Mouse (Mus musculus): ENCODE results near the gene Slc10a7. TPM values are rescaled to one million over a fixed set of nuclear protein-coding genes. Genes with fewer than 3 reads are reported as not detected.

The Slc10a7 gene
- polyA plus RNA-seq, 1 experiment from 2014 or later, result 9.5 TPM

- Histone ChIP-seq H3K36me3 (no peaks in the 10 kb centered on the region), H3K27me3 (ENCODE audit: low read depth, poor library complexity, severe bottlenecking) (no peaks in the 10 kb centered on the region), H3K27ac (no peak overlapping the region), H3K4me3 (no peak overlapping the region), H3K4me1 (peaks cover 28% of the 10 kb centered on the region), H3K9me3 (replicated peaks) (0 out of 2 replicates have a peak, but pooled peaks cover 2% of the 10 kb centered on the region)
- DNase-seq (ENCODE audit: low spot score), result no peak
- 77% methylated on average over 17 of the region's 17 CpGs for WGBS
Observed at GRCm38 (mm10) chr8:78634523-78635240, 125.5 kb downstream of the Slc10a7 start.

DNA sequence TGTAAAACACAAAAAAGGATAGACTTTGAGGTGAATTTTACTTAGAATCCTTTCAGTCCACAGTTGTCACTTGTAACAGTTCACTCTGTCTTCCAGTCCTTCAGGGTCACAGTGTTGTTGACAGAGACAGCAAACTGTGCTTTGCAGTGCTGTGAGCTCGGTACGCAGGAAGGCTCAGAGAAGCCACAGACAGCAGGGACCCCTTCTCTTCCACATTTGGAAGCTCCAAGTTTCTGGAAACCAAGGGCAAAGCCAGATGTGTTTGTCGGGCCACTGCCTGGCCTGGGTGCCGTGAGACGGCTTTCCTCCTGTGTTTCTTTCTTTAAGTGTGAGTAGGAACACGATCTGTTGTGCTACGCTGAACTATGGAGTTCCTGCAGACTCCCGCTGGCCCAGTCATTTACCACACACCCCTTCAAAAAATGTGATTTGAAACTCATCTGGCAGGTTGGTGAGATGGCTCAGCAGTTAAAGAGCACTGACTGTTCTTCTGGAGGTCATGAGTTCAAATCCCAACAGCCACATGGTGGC, 126.2 kb downstream of the Slc10a7 start:
- H3K27ac ChIP-seq, result no peak overlapping the region
- H3K27me3 ChIP-seq (ENCODE audit: low read depth, poor library complexity, severe bottlenecking), result no peaks in the 10 kb centered on the region
- H3K36me3 ChIP-seq, result no peaks in the 10 kb centered on the region
- H3K4me1 ChIP-seq, result peaks cover 26% of the 10 kb centered on the region
- 85% methylated on average over 8 of the region's 8 CpGs for WGBS
- DNase-seq (ENCODE audit: low spot score), result no peak
- 0 out of 2 replicates have a peak, but pooled peaks cover 2% of the 10 kb centered on the region for H3K9me3 ChIP-seq (replicated peaks)
- no peak overlapping the region for H3K4me3 ChIP-seq

DNA sequence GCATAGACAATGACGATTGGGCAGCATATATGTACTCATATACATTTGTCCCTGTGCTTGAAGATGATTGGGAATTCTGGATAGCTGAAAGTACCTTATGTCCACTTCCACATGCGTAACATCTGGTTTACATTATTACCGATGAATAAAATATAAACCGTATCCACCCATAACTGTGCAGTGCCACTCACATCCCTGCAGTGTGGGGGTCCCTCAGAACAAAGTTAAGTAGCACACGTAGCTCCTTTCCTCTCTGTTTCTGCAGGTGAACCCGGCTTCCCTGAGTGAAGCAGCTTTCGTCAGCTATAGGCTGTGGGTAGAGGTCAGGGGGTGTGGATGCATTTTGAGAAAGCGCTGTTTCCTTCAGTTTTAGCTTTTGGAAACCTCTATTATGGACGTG, 132.8 kb downstream of the Slc10a7 start:
- WGBS, result 84% methylated on average over 9 of the region's 9 CpGs
- H3K4me3 ChIP-seq, result no peak overlapping the region
- 0 out of 2 replicates have a peak overlapping the region, but pooled peaks have one; percentile 19 for H3K27ac ChIP-seq
- DNase-seq (ENCODE audit: low spot score), result no peak
- 0 out of 2 replicates have a peak, but pooled peaks cover 2% of the 10 kb centered on the region for H3K9me3 ChIP-seq (replicated peaks)
- peaks cover 5% of the 10 kb centered on the region; the same call in 1 of the 2 replicates for H3K36me3 ChIP-seq
- peaks cover 11% of the 10 kb centered on the region for H3K4me1 ChIP-seq
- no peaks in the 10 kb centered on the region for H3K27me3 ChIP-seq (ENCODE audit: low read depth, poor library complexity, severe bottlenecking)

DNA sequence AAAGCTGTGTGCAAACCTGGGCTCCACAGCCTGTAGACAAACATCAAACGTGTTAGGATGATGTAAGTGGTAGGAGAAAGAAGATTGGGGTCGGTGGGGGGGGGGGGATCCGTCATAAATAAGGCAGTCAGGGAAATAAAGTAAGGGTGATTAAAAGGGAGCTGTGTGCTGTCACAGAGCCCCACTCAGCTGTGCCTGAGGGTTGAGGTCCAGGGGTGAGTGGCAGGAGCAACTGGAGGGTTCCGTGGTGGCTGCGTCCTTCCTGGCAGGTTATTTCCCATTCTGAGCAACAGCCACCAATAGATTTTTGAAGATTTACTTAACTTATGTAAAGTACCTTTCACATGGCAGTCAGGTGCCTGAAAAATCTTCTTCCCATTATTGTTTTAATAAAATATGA, 133.2 kb downstream of the Slc10a7 start:
- no peak for DNase-seq (ENCODE audit: low spot score)
- Histone ChIP-seq H3K27me3 (ENCODE audit: low read depth, poor library complexity, severe bottlenecking) (no peaks in the 10 kb centered on the region), H3K4me1 (peaks cover 11% of the 10 kb centered on the region), H3K27ac (0 out of 2 replicates have a peak overlapping the region, but pooled peaks have one; percentile 19), H3K9me3 (replicated peaks) (0 out of 2 replicates have a peak, but pooled peaks cover 2% of the 10 kb centered on the region), H3K36me3 (peaks cover 5% of the 10 kb centered on the region; the same call in 1 of the 2 replicates), H3K4me3 (no peak overlapping the region)
- WGBS, result 71% methylated on average over 5 of the region's 5 CpGs

DNA sequence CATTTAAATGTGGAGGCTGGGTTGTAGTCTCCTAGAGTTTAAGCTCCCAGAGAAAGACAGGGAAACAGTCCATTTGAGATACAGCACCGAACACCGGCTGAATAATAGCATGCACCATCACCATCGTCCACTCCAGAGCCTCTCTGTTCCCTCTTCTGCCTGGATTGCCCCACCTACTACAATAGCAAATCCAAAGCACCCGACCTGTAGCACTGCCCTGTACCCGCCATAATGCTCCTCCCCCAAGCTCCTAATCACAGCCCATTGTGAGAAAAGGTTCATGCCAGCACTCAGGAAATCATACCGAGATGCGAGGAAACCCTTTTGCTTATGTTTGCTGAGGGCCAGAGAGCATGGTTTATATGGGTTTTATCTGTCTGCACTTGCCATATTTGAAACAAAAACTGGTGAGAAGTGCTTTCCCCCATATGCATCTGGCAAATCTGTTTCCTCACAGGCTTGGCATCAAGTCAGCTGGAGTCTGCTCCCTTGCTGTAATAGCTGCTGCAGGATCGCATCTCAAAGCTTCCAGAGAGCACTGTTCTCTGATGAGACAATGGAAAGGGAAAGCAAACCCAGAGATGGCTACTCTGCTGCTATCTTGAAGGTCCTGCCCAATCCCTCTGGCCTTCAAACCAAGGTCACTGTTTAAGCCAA, 138.0 kb downstream of the Slc10a7 start:
- 67% methylated on average over 8 of the region's 8 CpGs for whole genome bisulfite sequencing
- no peak overlapping the region for H3K27ac ChIP-seq
- peaks cover 5% of the 10 kb centered on the region; the same call in 1 of the 2 replicates for H3K36me3 ChIP-seq
- no peak for DNase-seq (ENCODE audit: low spot score)
- H3K9me3 ChIP-seq (replicated peaks), result no peaks in the 10 kb centered on the region
- H3K4me3 ChIP-seq, result no peak overlapping the region
- H3K27me3 ChIP-seq (ENCODE audit: low read depth, poor library complexity, severe bottlenecking), result no peaks in the 10 kb centered on the region
- peaks cover 4% of the 10 kb centered on the region for H3K4me1 ChIP-seq

GRCm38 (mm10) chr8:78647846-78648245, 138.7 kb downstream of the Slc10a7 start:
- H3K4me3 ChIP-seq, result no peak overlapping the region
- peaks cover 5% of the 10 kb centered on the region; the same call in 1 of the 2 replicates for H3K36me3 ChIP-seq
- no peak for DNase-seq (ENCODE audit: low spot score)
- no peak overlapping the region for H3K27ac ChIP-seq
- 82% methylated on average over 4 of the region's 4 CpGs for WGBS
- H3K9me3 ChIP-seq (replicated peaks), result no peaks in the 10 kb centered on the region
- H3K4me1 ChIP-seq, result peaks cover 5% of the 10 kb centered on the region; the same call in 1 of the 2 replicates
- H3K27me3 ChIP-seq (ENCODE audit: low read depth, poor library complexity, severe bottlenecking), result no peaks in the 10 kb centered on the region

GRCm38 (mm10) chr8:78648918-78649317, 139.8 kb downstream of the Slc10a7 start:
- peak; percentile 48 for DNase-seq (ENCODE audit: low spot score)
- no peaks in the 10 kb centered on the region for H3K9me3 ChIP-seq (replicated peaks)
- no peak overlapping the region for H3K27ac ChIP-seq
- WGBS, result 72% methylated on average over 7 of the region's 7 CpGs
- no peaks in the 10 kb centered on the region for H3K27me3 ChIP-seq (ENCODE audit: low read depth, poor library complexity, severe bottlenecking)
- H3K4me1 ChIP-seq, result peaks cover 10% of the 10 kb centered on the region; the same call in 1 of the 2 replicates
- H3K4me3 ChIP-seq, result no peak overlapping the region
- H3K36me3 ChIP-seq, result peaks cover 5% of the 10 kb centered on the region; the same call in 1 of the 2 replicates

DNA sequence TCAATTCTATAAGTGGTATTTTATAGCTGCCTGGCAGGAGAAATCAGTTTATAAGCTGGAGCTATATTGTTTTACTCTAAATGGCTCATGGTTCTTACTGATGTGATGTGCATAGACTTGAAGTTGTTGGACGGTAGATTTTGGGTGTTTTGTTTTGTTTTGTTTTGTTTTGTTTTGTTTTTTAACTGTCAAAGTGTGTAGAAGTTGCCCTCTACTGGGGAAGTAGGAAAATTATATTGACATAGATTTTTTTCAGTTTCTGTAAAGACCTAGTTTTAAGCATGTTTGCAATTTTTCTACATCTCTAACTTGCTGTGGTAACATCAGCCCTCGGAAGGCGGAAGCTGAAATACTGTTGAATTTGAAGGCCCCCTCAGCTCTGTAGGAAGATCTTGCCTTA, 142.5 kb downstream of the Slc10a7 start:
- no peak for DNase-seq (ENCODE audit: low spot score)
- no peak overlapping the region for H3K27ac ChIP-seq
- H3K4me1 ChIP-seq, result peaks cover 16% of the 10 kb centered on the region; the same call in 1 of the 2 replicates
- no peaks in the 10 kb centered on the region for H3K9me3 ChIP-seq (replicated peaks)
- no peak overlapping the region for H3K4me3 ChIP-seq
- WGBS, result 92% methylated on average over 3 of the region's 3 CpGs
- no peaks in the 10 kb centered on the region for H3K27me3 ChIP-seq (ENCODE audit: low read depth, poor library complexity, severe bottlenecking)
- no peaks in the 10 kb centered on the region for H3K36me3 ChIP-seq

DNA sequence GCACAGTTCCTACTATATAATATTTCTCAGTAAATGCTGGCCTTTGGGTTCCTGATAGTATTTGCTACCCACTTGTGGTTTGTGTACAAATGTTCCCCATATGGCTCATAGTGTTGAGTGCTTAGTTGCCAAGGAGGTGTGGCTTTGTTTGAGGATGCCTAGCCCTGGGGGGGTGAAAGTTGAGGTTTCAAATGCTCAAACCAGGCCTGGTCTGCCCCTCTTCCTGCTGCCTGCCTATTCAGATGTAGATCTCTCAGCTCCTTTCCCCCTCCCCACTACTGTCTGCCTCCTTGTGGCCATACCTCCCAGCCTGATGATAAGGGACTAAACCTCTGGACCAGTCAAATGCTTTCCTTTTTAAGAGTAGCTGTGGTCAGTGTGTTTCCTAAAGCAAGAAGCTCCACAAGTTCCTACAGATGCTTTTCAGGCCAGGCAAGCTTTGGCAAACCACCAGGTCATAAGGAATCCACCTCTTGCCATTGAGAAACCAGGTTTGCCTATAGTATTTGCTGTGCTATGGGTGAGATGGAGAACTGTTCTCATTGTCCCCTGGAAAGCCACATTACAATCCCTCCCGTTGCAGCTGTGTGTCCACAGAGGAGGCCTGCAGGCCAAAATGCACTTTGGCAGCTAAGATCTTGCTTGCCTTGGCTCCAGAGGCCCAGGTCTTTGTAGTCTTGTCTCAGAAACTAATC, 146.4 kb downstream of the Slc10a7 start:
- H3K4me1 ChIP-seq, result peaks cover 21% of the 10 kb centered on the region
- 28% methylated on average over 1 of the region's 1 CpGs for WGBS

GRCm38 (mm10) chr8:78656700-78657370, 147.7 kb downstream of the Slc10a7 start:
- 90% methylated on average over 10 of the region's 10 CpGs for WGBS
- Histone ChIP-seq H3K27ac (no peak overlapping the region), H3K9me3 (replicated peaks) (no peaks in the 10 kb centered on the region), H3K36me3 (no peaks in the 10 kb centered on the region), H3K4me3 (no peak overlapping the region), H3K27me3 (ENCODE audit: low read depth, poor library complexity, severe bottlenecking) (no peaks in the 10 kb centered on the region), H3K4me1 (peaks cover 21% of the 10 kb centered on the region)
- DNase-seq (ENCODE audit: low spot score), result no peak

More for the DNA sequence above, 146.4 kb downstream of the Slc10a7 start:
- no peak for DNase-seq (ENCODE audit: low spot score)
- Histone ChIP-seq H3K9me3 (replicated peaks) (no peaks in the 10 kb centered on the region), H3K27ac (no peak overlapping the region), H3K27me3 (ENCODE audit: low read depth, poor library complexity, severe bottlenecking) (no peaks in the 10 kb centered on the region), H3K4me3 (no peak overlapping the region), H3K36me3 (no peaks in the 10 kb centered on the region)

- Histone ChIP-seq H3K4me3 (no peak overlapping the region), H3K36me3 (no peaks in the 10 kb centered on the region), H3K27ac (no peak overlapping the region), H3K4me1 (peaks cover 13% of the 10 kb centered on the region), H3K9me3 (replicated peaks) (no peaks in the 10 kb centered on the region), H3K27me3 (ENCODE audit: low read depth, poor library complexity, severe bottlenecking) (no peaks in the 10 kb centered on the region)
- no peak for DNase-seq (ENCODE audit: low spot score)
- WGBS, result 85% methylated on average over 5 of the region's 5 CpGs
Observed at GRCm38 (mm10) chr8:78658172-78658571, 149.0 kb downstream of the Slc10a7 start.

DNA sequence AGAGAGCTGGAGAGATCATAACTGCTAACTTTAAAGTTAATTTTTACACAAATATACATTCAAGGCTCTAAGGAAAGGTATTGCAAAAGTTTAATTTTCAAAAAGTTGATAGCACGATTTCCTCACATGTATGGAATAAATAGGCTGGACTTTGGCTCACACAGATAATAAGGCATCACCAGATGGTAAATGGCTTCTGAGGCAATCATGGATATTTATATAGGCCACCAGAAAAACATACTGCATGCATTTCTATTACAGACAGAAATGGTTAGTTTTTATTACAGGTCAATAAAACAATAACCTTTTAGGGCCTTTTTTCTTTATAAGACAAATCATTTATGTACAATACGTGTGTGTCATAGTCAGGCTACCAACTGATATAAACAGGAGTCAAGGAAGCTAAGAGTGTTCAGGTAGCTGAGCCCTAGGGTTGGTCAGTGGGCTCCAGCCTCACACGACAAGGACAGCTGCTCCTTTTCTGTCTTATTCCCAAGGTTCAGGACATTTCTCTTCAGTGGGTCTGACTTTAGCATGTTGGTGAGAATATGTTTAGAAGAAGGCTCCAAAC, 150.6 kb downstream of the Slc10a7 start:
- Histone ChIP-seq H3K27ac (no peak overlapping the region), H3K27me3 (ENCODE audit: low read depth, poor library complexity, severe bottlenecking) (no peaks in the 10 kb centered on the region), H3K4me1 (peaks cover 12% of the 10 kb centered on the region), H3K4me3 (no peak overlapping the region), H3K36me3 (no peaks in the 10 kb centered on the region), H3K9me3 (replicated peaks) (no peaks in the 10 kb centered on the region)
- DNase-seq (ENCODE audit: low spot score), result no peak
- 91% methylated on average over 3 of the region's 3 CpGs for WGBS
